Mouse (Mus musculus) splenic B cell, adult 2 months (primary cell): ENCODE measurements around the gene Nfib.

ENCODE experiments used
- DNase-seq: peaks from one replicate; pipeline ENCODE4 v3.0.0-alpha.2; 2011; ENCODE audit warnings: low read depth, low spot score
- H3K27me3 ChIP-seq: 2 replicates; pipeline ENCODE4 v1.6.1; 2012; ENCODE audit warnings: mild to moderate bottlenecking, low read length, moderate library complexity, mixed read lengths; ENCODE audit not compliant: control insufficient read depth, poor library complexity, insufficient read depth, severe bottlenecking
- H3K36me3 ChIP-seq: 2 replicates; pipeline ENCODE4 v1.6.1; 2012; ENCODE audit warnings: mild to moderate bottlenecking, low read length, moderate library complexity, mixed read lengths; ENCODE audit not compliant: control insufficient read depth, poor library complexity, insufficient read depth, severe bottlenecking

The Nfib gene

DNA sequence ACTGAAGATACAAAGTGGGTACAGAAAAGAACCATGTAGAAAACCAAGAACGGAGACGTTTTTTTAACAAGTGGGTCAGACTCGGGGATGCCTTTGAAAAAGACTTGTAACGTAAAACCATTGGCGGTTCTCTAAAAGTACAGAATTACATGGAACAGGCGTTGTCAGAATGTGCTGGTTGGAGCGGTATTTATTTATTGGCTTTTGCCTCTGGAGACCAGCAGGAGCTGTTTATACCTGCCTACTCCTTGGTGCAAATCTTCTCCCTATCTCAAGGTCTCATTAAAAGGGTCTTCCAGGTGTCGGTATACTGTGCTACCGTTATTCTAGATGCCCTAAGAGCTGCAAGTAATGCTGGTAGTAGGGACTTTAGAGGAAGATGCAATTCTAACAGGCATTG is 166.7 kb downstream of the Nfib start:
- no peaks in the 10 kb centered on the region for H3K36me3 ChIP-seq
- no peak for DNase-seq
- peaks cover 2% of the 10 kb centered on the region; the same call in 1 of the 2 replicates for H3K27me3 ChIP-seq

DNA sequence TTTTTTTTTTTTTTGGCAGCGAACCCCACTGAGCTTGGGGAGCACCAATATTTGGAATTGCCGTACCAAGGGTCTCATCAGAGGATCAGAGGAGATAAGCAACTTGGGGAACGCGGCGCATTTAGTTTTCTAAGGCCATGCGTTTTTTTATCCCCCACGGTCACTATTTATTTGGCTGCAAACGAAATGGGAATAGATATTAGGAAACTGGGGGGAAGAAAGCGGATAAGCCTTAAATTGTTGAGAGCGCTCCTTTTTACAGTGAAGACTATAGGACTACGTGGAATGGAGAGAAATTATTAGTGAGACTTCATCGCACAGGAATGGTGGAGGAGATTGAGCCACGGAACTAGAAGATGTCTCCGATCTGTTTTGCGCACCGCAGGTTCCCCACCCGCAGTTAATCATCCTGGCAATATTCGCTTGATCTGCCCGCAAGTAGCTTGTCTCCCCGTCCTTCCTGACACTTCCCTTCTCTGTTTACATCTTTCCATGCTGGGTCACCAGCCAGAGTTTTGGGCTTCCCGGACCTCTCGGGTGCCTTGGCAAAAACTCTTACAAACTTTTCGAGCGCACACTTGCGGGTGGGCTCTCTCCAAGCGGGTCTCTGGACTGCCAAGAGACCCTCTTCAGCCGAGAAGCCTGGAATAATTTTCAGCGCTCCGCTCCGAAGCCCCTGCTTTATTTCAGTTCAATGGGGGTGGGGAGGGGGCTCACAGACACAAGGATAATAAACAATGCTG is 167.3 kb downstream of the Nfib start:
- Histone ChIP-seq H3K36me3 (no peaks in the 10 kb centered on the region), H3K27me3 (peaks cover 2% of the 10 kb centered on the region; the same call in 1 of the 2 replicates)
- DNase-seq = no peak

DNA sequence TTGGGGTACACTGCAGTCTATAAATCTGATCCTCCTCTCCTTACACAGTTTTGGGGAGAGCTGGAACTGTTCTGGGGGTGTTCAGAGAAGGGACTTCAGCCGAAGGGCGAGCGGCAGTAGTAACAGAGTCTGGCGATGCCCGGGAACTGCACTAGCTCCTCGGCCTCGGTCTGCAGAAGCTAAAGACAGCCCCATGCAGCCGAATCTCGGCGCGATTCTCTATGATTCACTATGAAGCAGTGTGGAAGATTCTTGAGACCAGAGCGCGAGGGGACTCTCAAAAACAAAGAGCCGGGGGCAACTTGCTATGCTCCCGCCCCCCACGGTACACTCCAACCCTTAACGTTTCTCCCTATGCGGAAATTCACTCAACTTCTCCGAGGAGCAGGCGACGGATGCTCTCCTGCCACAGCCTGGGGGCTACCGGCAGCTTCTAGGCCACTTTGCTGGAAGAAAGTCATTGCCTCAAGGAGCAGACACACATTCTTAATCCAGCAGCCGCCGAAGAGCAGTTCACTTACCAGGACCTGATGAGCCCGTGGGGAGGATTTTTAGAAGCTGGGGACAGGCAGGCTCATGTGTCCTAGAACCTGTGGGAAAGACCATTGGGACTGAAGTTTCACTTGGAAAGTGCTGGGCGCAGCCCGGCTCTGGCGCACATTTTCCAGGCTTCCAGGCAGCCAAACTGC is 168.1 kb downstream of the Nfib start:
- Histone ChIP-seq H3K27me3 (peaks cover 2% of the 10 kb centered on the region; the same call in 1 of the 2 replicates), H3K36me3 (no peaks in the 10 kb centered on the region)
- DNase-seq = no peak

DNA sequence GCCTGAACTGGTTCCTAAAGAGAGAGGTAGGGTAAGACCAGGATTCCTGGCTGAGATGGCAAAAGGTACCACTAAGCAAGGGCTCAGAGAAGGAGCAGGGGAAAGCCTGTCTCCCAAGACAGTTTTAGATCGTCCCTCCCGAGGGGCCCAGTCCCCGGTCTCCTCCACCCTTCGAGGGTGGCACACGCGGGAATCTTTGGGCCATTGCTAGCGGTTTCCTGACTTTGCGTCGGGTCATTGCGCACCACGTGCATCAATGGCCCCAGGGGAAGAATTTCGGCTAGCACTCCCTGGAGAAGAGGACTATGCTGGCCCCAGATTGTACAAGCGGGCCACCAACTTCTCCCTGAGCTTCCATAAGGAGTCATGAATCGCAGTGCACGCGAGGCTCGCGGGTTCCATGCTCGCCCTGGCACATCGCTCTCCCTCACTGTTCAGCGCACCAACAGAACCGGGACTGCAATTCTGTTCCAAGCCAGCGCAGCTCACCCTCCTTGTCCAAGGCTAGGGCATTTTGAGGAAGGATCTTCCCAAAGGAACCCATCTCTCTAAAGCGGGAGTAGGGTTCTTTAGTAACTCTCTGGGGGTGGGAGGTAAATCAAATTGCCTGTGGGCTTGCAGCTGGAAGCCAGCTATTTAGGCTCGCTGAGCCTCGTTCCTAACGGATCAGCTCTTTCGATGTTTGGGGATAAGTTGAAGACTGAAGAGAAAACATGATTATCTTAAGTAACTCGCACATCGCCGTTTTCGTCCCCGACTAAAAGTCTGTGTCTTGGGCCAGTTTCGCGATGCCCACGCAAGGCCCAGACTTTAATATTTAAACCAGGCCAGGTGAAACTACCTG is 168.9 kb downstream of the Nfib start:
- no peak for DNase-seq
- Histone ChIP-seq H3K36me3 (no peaks in the 10 kb centered on the region), H3K27me3 (peaks cover 2% of the 10 kb centered on the region; the same call in 1 of the 2 replicates)

DNA sequence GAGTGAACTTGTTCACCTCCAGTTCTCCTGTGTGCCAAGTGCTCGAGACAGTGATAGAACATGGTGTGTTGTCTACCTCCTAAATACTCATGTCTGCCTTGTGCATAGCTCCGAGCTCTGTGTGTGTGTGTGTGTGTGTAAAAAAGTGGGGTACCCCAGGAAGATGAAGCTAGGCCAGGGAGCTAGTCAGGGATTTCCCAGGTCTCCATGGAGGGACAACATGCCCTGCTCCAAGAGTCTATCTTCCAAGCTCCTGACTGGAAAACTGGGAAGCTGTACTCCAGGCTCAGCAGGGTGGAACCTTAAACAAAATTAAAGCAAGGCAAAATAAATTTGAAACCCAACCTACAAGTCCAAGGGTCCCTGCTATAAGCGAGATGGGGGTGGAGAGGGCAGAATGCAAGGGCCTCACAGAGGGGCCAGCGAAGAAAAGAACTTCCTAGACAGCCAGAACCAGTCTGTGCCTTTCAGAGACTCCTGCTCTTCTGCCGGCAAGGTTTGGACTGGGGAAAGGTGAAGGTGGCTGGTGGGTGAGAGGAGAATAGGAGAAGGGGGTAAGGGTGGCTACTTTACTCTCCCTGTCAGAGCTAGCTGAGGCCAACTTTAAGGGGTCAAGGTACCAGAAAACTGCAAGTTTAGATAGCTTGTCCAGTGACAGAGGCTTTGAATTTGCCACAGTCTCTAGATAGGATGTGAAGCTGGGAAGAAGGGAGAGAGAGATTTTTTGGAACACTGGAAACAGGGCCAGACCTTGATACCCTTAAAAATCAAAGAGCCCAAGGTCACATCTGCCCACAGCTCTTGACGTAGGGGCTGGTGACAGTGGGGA is 169.7 kb downstream of the Nfib start:
- no peaks in the 10 kb centered on the region for H3K36me3 ChIP-seq
- H3K27me3 ChIP-seq = peaks cover 2% of the 10 kb centered on the region; the same call in 1 of the 2 replicates
- DNase-seq = no peak

DNA sequence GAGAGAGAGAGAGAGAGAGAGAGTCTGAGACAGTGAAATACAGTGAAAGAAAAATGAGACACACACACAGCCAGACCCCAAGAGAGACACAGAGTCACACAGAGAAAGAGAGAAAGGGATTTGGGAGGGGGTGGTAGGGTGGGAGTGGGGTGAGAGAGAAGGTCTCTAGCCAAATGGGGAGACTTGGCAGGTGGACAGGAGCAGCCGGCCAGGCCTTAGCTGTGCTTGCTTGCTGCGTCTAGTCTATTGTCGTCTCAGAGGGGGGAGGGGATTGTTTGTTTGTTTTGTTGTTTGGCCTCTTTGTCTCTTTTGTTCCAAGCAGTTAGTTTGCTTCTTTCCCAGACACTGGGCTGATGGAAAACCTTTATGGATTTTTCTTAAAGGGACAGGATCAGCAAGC is 172.3 kb downstream of the Nfib start:
- no peak for DNase-seq
- H3K27me3 ChIP-seq = no peaks in the 10 kb centered on the region
- H3K36me3 ChIP-seq = no peaks in the 10 kb centered on the region

DNA sequence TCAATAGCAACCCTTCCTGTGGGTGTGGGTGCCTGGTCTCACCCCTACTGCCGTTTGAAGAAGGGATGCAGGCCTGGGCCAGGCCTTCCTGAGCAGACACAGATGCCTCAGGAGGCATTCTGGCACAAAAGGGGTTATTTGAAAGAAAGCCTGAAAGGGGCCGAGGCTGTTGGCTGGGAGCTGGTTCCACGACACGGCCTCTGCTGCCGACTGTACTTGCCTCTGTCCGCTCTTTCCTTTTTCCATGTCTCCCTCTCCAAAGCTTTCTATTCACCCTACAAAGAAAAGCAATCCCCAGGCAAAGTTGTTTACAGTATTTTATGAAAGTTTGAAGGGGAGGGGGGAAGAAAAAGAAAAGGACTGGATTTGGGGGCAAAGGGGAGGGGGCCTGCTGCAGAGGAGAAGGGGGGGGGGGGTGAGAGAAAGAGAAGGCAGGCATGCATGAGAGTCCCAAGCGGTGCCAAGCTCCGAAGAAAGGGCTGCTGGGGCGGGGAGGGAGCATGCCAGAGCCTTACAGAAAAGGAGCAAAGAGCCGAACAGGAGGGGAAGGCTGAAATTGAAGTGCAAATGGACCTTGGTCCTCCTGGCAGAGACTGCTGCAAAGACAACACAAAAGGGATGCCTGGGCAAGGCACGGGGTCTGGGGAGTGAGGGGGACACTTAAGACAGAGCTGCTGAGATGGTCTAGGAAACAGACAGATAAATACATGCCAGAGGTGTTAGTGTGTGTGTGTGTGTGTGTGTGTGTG is 172.9 kb downstream of the Nfib start:
- DNase-seq = no peak
- H3K36me3 ChIP-seq = no peaks in the 10 kb centered on the region
- no peaks in the 10 kb centered on the region for H3K27me3 ChIP-seq

DNA sequence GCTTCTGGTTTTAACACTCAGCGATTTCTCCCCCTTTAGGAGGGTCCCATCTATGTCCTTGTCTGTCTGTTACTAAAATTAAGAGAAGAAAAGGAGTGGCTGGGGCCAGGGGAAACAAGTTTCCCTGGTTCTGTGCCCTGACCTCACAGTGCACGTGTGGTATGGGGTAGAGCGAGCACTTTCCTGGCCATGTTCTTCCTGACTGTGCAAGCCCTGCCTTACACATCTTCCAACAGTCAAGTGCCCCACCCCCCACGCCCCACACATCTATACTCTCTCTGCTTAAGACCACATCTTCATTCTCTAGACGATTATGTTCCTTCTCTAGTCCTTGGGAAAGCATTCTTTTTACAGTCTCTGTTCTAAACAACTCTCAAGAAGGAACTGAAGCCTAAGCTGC is 173.6 kb downstream of the Nfib start:
- no peaks in the 10 kb centered on the region for H3K36me3 ChIP-seq
- DNase-seq = no peak
- H3K27me3 ChIP-seq = no peaks in the 10 kb centered on the region

DNA sequence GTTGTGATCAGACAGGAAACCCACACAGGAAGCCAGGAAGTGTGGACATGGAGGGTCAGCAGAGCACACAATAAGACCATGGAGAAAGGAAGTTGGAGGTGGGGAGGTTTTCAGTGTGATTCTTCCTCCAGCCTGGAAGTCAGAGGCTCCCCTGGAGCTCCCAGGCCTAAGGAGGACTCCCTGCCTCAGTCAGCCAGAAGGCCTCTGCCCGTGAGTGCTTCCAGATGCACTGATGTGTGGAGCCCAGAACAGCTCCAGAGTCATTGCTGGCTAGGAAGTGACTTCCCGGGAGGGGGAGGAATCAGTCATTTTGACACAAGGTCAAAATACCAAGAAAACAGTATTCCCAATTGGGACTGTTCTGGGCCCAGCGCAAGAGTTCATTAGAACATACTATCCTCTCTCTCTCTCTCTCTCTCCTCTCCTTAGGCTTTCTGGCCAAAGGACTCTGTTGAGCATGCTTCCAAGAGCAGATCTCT is 174.6 kb downstream of the Nfib start:
- no peak for DNase-seq
- no peaks in the 10 kb centered on the region for H3K36me3 ChIP-seq
- no peaks in the 10 kb centered on the region for H3K27me3 ChIP-seq

DNA sequence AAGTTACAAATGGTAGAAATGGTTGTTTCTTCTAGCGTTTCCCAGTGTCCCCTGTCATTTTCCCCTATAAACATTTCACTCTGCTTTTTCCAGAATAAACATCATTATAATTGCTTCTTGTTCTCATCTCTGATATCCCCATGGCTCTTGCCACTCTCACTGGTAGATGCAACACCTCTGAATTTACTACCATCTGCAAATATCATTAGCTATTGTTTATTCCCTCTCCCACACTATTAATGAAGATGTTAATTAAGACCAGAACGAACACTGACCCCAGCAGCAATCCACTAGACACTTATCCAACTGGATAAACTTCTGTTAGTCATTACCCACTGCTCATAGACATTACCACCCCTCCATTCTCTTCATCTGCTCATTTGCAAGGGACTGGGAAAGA is 176.6 kb downstream of the Nfib start:
- DNase-seq = no peak
- Histone ChIP-seq H3K27me3 (no peaks in the 10 kb centered on the region), H3K36me3 (no peaks in the 10 kb centered on the region)

DNA sequence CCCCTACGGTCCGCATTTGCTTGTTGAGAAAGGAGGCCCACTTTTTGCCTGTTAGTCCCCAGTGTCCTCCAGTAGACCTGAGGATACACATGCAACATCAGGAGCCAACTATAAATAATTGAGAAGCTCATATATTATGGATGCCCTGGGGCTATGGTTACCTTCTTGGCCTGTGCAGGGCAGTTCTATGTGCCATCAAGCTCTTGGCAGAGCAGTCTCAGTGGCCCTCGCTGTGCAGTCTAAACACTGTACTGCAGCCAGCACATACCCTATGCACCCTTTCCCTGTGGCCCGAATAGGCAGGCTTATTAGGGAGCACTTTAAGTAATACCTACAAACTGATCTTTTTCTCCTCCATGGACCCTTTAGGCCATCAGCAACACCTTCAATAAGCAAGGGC is 185.6 kb downstream of the Nfib start:
- DNase-seq = no peak
- H3K27me3 ChIP-seq = no peaks in the 10 kb centered on the region
- no peaks in the 10 kb centered on the region for H3K36me3 ChIP-seq

DNA sequence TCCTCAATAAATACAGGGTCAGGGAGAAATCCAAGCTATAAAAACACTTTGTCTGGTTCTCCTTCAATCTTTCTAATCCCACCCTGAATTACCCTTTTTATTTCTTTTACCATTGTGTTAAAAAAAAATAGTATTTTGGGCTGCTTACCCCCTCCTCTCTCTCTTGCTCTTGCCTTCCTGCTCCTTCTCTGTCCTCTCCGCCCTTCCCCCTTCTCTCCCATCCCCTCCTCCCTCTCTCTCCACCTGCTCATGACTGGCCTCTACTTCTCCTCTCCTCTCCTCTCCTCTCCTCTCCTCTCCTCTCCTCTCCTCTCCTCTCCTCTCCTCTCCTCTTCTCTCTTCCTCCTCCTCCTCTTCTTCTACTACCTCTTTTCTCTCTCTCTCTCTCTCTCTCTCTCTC is 187.4 kb downstream of the Nfib start:
- no peaks in the 10 kb centered on the region for H3K36me3 ChIP-seq
- no peak for DNase-seq

DNA sequence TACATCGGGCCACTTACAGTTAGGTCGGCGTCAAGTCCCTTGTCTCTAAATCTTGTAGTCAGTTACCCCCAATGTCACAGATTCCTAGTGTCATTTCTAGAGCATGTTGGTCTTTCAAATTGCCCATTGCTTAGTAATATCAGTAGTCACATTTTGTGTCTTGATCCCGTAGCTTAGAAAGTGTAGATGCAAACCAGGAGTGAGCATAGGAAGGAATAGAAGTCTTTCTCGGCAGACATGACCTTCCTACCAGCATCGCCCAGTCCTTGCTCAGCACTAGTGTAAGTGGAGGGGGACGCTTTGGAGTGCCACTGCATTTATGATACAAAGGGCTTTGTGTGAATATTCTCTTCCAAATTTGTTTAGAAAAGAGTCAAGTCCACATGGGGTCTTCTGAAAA is 188.2 kb downstream of the Nfib start:
- Histone ChIP-seq H3K36me3 (no peaks in the 10 kb centered on the region), H3K27me3 (no peaks in the 10 kb centered on the region)
- DNase-seq = no peak

More for the DNA sequence above, 187.4 kb downstream of the Nfib start:
- H3K27me3 ChIP-seq = no peaks in the 10 kb centered on the region
